Mouse (Mus musculus) right cerebral cortex, postnatal 10 days (tissue): Measurements from ENCODE around the gene Tbc1d8.

Experiments used
- DNase-seq, 2 experiments: peaks; one replicate each; pipeline ENCODE4 v3.0.0; 2021; ENCODE audit warnings: low spot score in 2 of 2

Gene Tbc1d8

DNA sequence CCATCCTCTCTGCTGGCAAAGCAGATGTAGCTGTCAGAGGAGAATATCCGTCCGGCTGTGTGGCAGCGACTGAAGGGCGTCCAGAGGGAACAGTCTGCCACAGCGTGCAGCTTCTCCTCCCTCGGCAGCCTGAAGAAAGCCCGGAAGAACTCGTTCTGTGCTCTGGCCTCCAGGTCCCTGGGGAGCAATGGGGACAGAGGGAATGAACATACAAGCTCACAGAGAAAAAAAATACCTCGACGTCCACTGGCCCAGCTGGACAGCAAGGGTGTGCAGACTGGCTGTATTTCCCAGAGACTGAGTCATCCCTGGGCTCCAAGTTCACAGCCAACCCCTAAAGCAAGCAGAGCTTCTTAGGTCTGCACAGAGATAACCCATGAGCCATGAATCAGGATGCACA, 84.5 kb downstream of the Tbc1d8 start:
- DNase-seq, result no peak

DNA sequence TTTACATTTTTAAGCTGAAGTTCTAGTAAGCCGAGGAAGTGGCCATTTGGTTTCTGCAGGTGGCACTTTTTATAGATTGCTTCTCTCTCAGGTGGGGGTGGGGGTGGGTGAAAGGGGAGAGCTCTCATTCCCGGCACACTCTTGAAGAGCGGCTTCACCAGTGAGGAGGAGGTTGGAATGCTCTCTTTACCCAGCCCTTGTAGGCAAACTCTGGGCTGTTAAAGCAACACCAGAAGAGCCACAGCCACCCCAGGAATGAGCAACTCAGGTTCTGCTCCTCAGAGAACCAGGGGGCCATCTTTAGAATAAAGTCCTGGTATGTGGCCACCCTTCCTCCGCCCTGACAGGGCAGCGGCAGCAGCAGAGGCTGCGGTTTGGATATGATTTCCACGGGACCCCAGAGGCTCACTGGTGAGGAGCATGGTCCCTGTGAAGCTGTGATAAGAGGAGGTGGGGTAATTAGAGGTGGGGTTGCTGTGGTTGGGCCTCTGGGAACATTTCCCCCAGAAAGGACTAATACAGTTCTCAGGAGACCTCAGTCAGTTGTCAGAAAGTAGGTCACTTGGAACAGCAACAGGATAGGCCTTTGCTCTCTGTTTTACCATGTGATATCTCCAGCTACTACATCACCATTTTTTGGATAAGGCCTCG, 85.2 kb downstream of the Tbc1d8 start:
- no peak for DNase-seq

DNA sequence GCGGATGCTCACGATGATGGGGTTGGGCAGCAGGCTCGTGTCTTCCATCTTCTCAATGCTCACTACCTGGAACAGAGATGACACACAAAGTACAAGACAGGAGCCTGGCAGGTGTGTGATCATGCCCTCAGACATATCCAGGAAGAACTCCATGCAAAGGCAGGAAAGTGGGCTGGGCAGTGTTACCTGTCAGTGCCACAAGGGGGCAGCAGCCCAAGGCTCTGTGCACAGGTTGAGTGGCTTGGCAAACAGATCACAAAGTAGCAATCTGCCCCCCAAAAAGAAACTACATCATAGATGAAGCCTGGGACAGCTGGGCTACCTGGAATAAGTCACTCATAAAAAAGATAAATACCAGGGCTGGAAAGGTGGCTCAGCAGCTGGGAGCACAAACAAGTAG, 86.4 kb downstream of the Tbc1d8 start:
- DNase-seq, result peak; percentile 75 to 85

DNA sequence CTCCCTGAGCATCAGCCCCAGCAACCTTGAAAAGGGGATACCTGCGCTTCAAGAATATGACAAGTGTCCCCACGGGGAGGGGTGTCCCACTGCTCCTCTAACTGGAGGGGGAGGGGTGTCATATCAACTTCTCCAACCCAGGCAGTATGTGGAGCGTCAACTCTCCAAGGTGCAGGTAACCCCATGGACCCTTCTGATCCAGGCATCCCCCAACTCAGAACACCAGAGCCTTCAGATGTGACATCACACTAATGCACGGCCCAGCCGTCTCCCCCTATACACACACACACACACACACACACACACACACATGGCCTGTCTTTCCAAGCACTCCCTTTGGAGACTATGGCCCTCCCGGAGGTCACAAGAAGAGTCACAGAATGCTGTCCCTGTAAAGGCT, 86.9 kb downstream of the Tbc1d8 start:
- no peak for DNase-seq

DNA sequence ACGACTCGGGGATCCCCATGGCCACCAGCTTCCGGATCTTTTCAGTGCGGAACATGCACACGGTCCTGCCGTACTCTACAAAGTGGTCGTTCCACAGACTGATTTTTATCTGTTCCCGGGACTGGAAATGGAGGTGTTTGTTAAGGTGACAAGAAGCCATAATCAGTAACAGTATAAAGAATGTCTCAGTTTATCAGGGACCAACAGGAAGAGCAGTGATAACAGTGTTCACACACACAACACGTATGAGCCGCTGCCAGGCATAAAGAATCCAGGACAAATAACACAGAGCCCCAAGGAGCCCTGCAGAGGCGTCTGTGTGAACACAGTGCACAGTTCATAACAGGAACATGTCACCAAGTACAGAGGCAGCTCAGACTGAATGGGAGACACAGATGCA, 89.2 kb downstream of the Tbc1d8 start:
- DNase-seq, result no peak

DNA sequence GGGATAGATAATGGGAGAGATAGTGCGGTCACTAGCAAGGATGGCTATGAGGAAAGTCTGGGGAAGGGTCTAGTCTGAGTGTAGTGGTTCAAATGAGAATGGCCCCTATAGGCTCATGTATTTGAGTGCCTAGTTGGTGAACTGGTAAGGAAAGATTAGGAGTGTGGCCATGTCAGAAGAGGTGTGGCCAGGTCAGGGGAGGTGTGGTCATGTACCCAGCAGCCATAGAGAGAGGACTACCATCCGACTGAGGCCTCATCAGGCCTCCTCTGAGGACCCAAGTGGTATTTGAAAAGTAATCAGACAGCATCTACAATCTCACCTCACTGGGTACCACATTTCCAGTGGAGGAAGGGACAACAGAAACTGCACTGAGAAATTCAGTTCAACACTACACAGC, 90.4 kb downstream of the Tbc1d8 start:
- DNase-seq, result no peak

DNA sequence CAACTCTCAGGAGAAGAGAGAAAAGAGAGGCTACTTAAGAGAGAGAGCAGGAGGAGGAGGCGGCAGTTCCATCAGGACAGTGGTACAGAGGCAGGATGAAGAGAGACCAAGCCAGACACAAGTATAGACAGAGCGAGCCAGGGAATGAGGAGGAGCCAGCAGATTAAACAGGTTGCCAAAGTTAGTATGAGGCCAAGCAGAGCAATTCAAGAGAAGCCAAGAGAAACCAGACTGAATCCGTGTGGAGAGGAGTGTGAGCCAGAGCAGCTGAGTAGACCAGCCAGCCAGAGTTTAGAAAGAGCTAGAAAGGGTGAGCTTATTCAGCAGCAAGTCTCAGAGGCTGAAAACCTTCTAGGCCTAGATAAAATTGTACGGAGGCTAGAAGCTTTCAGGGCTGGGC, 91.1 kb downstream of the Tbc1d8 start:
- peak; percentile 47 to 64 for DNase-seq

DNA sequence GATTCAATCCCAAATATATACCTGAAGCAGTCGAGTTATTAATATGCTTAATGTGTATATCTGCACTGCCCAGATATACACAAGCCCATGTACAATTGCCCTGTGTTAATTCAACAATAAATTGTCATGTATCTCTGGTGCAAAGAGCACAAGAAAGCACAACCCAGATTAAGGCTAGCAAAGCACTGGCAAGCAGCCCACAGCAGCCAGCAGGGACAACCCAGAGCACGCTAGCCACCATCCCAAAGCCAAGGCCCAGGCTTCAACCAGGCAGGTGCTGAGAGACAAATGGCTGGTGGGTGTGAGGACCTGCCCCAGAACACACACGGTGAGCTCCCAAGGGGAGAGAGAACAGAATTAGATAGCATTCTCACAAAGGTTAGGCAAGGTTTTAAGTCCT, 92.1 kb downstream of the Tbc1d8 start:
- DNase-seq, result no peak

DNA sequence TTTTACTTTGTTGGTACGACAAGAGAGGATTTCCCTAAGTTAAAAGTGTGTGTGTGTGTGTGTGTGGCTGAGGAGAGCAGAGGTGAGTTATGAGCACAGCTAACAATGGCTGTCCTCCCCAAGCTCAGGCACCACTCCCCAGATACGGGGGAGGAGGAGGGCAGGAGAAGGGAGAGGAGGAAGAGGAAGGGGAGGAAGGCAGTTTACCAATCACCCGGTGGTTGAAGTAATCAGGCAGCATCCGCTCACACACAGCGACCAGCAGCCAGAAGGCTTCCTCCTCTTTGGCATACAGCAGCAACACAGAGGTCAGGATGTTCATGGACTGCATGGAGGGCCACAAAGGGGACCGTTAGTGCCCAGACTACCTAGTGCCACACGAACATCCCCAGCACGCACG, 93.6 kb downstream of the Tbc1d8 start:
- no peak for DNase-seq

DNA sequence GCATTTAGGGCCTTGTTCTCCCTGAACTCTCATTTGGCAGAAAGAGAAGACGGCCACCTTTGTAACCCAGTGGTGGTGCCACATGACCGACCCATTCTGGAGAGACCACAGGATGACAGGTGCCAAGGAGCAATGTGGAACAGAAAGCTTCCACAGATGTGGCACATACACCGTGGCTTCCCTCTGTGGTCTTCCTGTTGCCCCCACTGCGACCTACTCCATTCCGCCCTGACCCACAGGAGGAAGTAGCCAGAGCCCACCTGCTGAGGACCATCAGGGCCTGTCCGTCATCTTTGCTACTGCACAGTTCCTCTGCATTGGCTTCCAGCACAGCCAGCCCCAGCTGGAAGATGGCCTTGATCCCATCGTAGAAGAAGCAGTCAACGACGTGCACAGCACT, 97.5 kb downstream of the Tbc1d8 start:
- DNase-seq, result no peak

DNA sequence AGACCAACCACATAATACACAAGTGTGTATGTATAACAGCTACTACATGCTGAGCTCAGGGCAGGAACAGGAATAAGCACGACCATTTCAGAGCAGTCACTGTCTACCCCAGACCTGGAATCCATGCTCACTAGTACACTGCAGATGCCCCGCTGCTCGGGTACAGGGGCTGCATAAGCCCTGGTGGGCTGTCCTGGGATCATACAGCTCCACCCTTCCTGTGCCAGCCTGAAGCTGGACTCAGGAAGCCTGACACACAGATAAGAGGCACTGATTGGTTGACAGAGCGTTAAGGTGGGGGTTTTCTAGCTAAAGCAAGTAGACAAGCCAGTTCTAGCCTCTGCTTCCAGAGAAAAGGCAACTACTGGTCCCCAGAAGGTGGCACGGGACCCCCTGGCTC, 99.5 kb downstream of the Tbc1d8 start:
- no peak for DNase-seq

DNA sequence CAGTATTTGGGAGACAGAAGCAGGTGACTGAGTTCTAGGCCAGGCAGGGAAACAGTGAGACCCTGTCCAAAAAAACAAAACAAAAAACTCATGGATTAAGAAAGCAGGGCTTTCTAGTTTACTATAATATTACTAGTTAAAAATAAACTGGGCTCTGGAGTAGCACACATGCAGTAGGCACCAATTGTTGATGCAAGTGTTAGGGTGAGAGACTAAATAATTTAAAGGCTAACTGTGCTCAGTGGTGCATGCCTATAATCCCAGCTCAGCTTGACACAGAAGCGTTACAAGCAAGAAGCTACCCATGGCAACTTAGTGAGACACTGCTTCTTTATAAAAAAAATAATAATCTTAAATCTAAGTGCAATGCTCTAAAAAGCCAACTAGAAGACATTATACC, 100.0 kb downstream of the Tbc1d8 start:
- no peak for DNase-seq

DNA sequence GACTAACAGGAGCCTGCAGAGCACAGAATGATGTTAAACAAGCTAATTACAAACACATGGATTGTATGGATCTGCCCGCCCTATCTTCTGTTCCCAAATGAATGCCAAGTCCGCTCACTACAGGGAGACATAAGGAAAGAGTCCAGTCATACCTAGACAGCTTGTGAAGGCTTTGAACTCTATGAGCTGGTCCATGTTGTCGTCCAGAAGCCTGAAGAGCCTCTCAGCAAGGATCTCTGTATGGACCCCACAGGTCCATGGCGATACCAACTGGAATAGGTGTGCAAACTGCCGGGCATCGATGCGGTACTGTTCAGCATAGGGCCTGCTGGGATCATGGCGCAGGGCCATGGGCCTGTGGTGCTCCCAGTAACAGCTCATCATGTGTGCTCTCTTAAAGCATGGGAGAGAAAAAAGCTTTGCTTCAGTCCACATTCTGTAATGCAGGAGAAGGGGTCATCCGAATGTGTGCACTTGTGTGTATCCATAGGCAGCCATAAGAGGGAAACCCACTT, 101.8 kb downstream of the Tbc1d8 start:
- DNase-seq, result no peak

DNA sequence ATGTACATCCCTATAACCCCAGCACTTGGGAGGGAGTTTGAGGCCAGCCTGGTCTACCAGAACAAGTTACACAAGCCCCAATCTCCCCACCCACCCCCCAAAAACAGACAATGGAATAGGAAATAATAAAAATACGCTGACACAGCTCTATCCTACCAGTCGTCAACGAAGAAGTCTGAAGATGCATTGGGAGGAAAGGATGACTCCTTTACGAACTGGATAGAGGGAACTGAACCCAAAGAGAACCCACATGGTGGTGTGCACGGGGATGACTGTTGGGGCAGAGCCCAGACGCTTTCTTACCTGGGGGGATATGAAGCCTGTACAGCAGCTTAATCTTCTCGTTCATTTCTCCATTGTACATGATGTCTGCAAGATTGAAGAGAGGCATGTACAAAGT, 102.4 kb downstream of the Tbc1d8 start:
- DNase-seq, result no peak

DNA sequence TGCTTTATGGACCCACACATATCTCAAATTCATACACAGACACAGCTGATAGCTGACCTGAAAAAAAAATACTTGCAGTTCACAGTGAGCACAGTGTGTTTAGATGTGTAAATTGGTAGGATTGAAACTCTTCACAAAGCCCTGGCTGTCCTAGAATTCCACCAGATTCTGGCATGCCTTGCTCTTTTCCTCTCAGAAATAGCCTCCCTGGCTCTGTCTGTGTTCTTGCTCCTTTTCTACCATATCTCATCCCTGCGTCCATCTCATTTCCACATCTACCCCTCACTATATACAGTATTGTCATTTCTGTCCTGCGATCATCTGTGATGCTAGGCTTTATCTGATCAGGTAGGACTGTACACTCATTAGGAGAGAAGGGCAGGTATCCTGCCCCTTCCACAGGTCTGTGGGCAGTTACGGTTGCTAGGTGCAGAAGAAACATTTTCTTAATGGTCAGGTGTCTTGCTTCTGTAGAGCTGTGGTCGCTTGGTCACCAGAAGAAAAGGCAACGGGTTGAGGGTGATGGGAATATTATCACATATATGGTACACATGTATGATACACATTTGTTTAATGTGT, 104.2 kb downstream of the Tbc1d8 start:
- DNase-seq, result peak in 1 of 2 experiments; percentile 16

DNA sequence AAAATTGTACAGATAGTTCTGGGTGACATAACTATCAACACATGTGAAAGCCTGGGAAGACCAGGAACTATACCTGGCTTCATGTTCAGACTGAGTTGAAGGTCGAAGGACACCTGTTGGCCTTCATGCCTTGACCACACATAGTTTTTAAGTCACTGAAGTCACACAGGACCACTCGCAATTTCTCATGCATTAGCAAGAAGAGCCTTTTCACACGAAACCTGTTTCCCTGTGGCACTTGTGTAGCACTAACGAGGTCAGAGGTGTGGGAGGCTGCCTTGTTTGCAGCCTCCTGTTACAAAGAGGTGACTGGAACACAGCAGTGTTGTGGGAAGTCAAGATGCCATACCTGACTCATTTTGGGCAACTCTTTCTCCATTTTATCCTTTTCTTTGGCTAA, 105.2 kb downstream of the Tbc1d8 start:
- DNase-seq, result peak in 1 of 2 experiments; percentile 14

DNA sequence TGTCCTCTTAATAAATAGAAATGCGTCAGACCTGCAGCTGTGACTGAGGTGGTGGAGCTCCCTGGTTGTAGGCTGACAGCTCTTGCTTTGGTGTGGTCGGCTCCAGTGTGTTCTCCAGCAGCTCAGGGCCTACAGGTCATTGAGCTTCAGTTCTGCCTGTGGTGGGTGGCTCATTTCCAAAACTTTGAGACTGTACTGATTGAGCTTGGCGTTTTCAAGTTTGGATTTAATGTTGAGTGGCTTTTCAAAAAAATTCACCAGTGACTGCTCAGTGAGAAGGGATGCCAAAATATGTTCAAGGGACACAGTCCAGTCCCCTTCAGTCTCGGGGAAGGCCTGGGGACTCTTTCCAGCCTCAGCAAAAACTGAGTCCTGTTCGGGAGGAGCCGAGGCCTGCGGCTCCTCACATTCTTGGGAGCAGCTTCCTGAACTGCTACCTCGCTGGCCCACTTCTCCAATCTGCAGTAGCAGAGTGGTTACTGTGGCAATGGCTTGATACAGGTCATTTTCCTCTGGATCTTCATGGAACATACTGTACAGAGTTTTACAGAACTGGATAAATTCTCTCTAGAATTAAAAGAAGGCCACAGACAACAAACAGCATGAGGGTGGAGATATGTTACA, 106.2 kb downstream of the Tbc1d8 start:
- DNase-seq, result peak in 1 of 2 experiments; percentile 19

DNA sequence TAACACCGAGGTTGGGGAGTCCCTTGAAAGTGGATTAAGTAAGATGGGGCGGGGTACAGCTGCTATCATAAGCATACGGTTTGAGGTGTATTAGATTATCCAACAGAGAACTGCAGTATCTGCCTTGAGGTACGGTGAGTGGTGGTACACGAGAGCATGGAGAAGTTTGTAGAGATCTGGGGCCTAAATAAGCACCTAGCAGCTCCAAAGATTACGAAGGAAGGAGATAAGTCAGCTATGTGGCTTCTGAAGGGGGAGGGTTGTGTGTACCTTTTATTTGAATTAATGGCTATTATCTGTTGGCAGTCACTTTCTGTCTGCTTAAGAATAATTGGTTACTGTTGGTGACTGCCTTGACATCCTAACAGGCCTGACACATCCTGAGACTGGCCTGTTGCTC, 108.1 kb downstream of the Tbc1d8 start:
- no peak for DNase-seq

DNA sequence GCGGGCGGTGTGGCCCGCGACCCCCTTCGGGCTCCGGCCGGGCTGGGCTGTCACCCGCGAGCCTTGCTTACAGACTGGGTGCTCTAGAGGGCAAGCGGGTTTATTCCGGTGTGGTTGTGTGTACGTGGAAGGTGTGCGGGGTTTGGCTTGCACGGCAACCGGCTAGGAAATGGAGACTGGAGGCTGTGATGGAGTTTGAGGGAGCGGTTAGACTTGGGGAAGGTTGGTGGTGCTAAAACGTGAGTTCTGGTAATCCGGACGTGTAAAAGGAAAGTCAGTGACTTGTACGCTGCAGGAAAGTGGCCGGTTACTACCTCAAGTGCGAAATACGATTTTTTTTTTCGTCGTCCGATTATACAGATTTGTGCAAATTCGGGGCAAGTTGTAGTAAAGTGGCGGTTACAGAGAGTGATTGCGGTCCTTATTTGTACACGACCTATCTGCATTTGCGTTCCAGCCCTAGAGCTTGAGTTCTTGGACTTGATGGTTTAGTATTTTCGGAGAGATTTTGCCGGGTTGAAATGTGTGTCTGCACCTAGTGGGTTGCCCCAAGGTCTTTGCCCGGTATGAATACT, 110.2 kb downstream of the Tbc1d8 start:
- peak in 1 of 2 experiments; percentile 55 for DNase-seq

DNA sequence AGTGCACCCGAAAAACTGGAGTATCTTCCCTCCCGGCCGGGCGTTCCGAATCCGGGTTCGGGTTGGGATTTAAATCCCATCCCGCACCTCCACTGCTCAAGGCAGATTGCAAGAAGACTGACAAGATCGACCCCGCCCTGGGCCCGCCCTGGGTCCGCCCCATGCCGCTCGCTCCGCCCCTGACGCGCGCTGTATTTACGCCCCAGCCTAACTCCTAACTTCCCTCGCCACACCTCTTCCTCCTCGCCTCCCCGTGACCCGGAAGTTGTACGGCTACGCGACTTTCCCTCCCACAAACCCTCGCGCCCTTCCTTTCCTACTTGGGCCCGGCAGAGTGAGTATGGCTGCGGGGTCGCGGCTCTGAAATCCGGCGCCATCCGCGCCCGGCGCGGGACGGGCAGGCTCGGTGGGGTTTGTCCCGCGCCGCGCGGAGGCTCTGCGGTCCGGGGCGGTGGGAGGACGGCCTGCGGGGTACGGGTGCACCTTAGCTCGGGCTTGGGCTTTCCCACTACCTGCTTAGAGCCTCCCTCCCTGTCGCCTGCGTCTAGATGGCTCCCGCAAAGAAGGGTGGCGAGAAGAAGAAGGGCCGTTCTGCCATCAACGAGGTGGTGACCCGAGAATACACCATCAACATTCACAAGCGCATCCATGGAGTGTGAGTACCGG, 110.8 kb downstream of the Tbc1d8 start, which contains the start of gene Rpl31:
TSS of gene Rpl31 (plus strand) at position 242 of the 666 bp plus-strand sequence.
- DNase-seq, result peak; percentile 98 to 99

DNA sequence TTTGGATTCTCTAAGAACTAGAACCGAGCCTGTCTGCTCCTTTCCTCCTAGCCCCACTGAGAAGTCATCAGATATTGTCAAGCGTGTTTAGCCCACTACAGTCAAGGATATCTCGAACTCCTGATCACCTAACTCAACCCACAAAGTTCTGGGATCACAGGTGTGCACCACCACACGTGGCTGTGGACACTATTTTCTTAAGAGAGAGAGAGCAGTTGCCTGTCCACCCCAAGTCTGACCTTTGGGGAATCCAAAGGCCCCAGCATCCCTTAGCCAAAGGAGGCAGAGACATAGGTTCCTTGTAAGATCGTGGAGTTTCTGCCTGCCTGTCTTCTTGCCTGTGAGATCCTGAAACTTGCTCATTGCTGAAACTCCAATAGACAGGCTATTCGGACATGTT, 111.5 kb downstream of the Tbc1d8 start:
- peak in 1 of 2 experiments; percentile 42 for DNase-seq

DNA sequence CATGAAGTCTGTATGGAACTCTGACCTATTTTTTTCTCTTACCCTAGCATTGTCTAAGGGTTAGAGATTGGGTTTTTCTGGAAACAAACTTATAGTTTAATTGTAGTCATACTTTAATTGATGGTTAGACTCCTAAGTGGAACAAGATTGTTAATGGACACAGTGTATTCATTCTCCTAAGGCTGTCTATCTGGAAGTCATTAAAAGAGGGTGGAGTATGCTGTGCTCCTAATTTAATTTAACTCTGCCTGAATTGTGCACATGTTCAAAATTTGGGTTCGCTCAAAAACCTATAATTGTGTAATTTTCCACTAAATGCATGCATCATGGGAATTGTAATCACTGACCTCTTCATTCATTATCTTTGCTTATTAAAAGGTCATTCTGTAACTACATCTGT, 113.0 kb downstream of the Tbc1d8 start:
- DNase-seq, result no peak
